Mouse (Mus musculus) lung, postnatal 0 days (tissue): ENCODE results near the gene Otud7a. TPM values are rescaled to one million over a fixed set of nuclear protein-coding genes. Genes with fewer than 3 reads are reported as not detected.
A peak's percentile ranks its signal among the peaks of the same experiment; 100 is the strongest.

Experiments
- ATAC-seq: fragments of 200-750 bp; cut with Nextera tagmentation; 2 replicates; pipeline ENCODE4 v1.8.0; 2017; ENCODE audit warnings: moderate library complexity
- DNase-seq: peaks from one replicate; pipeline ENCODE4 v3.0.0-alpha.2; 2016; ENCODE audit warnings: low spot score
- H3K27ac ChIP-seq: fragments of 300-500 bp; sonication (generic); 2 replicates; pipeline ENCODE4 v1.5.1; 2014; ENCODE audit warnings: antibody characterized with exemption, mild to moderate bottlenecking, low read length, mixed read lengths
- H3K27me3 ChIP-seq: fragments of 300-500 bp; sonication (generic); replicated peaks from 2 replicates; pipeline ENCODE4 v1.6.1; 2014; ENCODE audit warnings: low read length, mixed read lengths; ENCODE audit not compliant: insufficient read depth
- H3K36me3 ChIP-seq: fragments of 300-500 bp; sonication (generic); 2 replicates; pipeline ENCODE4 v1.6.1; 2014; ENCODE audit warnings: low read length, mixed read lengths; ENCODE audit not compliant: insufficient read depth
- H3K4me1 ChIP-seq: fragments of 300-500 bp; sonication (generic); 2 replicates; pipeline ENCODE4 v1.6.1; 2014; ENCODE audit warnings: antibody characterized with exemption, low read depth, low read length, mixed read lengths; ENCODE audit not compliant: insufficient read depth
- H3K4me2 ChIP-seq: fragments of 300-500 bp; sonication (generic); replicated peaks from 2 replicates; pipeline ENCODE4 v1.6.1; 2014; ENCODE audit warnings: low read depth, mild to moderate bottlenecking, low read length, moderate library complexity, mixed read lengths
- H3K4me3 ChIP-seq: fragments of 300-500 bp; sonication (generic); 2 replicates; pipeline ENCODE4 v1.5.1; 2014; ENCODE audit warnings: low read depth, low read length
- H3K9ac ChIP-seq: fragments of 300-500 bp; sonication (generic); replicated peaks from 2 replicates; pipeline ENCODE4 v1.6.1; 2014; ENCODE audit warnings: low read depth, mild to moderate bottlenecking
- H3K9me3 ChIP-seq: fragments of 300-500 bp; sonication (generic); 2 replicates; pipeline ENCODE4 v1.6.1; 2016; ENCODE audit warnings: low read length, mixed read lengths
- CTCF ChIP-seq: IDR thresholded peaks from 2 replicates; pipeline ENCODE4 v1.5.1; 2016; ENCODE audit warnings: antibody characterized with exemption, mild to moderate bottlenecking
- EP300 ChIP-seq: IDR thresholded peaks from 2 replicates; pipeline ENCODE4 v1.6.1; 2016; ENCODE audit warnings: antibody characterized with exemption, mild to moderate bottlenecking, control low read depth
- WGBS: fragments of 180-500 bp; shearing (Covaris S2); extraction: QIAGEN DNeasy Blood & Tissue Kit; methylation state at CpG from one replicate; pipeline ENCODE4 v1.1.7; 2014; 5-methylcytosine and 5-hydroxymethylcytosine counted together
- polyA plus RNA-seq: library from polyadenylated mRNA; unstranded; fragments of >200 nt; fragmentation: Nextera tagmentation; extraction: Ambion mirVana; gene quantifications from 2 replicates; pipeline ENCODE4 v1.2.1, GENCODE M21; 2015

Otud7a gene
- 0.07 and 0.11 TPM in 2 replicates for polyA plus RNA-seq

GRCm38 (mm10) chr7:63444484-63445345, at the start of gene Otud7a:
Gene Otud7a (plus strand): TSS chr7:63444751.
- under 1% methylated on average over 67 of the region's 123 CpGs for WGBS
- no peak within 1 kb of the TSS for H3K9ac ChIP-seq
- no peaks in the 10 kb centered on the region for H3K4me1 ChIP-seq
- H3K27ac ChIP-seq = no peak within 1 kb of the TSS
- peak; percentile 38; the same call in 1 of the 2 replicates for ATAC-seq
- peak within 1 kb of the TSS; percentile 82 for H3K4me2 ChIP-seq
- H3K9me3 ChIP-seq = no peaks in the 10 kb centered on the region
- peaks cover 17% of the 10 kb centered on the region; the same call in 1 of the 2 replicates for H3K27me3 ChIP-seq
- DNase-seq = peak; percentile 9
- H3K4me3 ChIP-seq = peak within 1 kb of the TSS; percentile 49
- H3K36me3 ChIP-seq = no peaks in the 10 kb centered on the region
- no peak for TF ChIP-seq CTCF
- no peak for TF ChIP-seq EP300

- Histone ChIP-seq H3K4me3 (no peak overlapping the region), H3K36me3 (no peaks in the 10 kb centered on the region), H3K27me3 (no peaks in the 10 kb centered on the region), H3K27ac (no peak overlapping the region), H3K4me1 (no peaks in the 10 kb centered on the region), H3K9me3 (no peaks in the 10 kb centered on the region), H3K4me2 (no peak overlapping the region), H3K9ac (no peak overlapping the region)
- ATAC-seq (no peak), DNase-seq (no peak)
- no peak for TF ChIP-seq CTCF
- no peak for TF ChIP-seq EP300
Measured at GRCm38 (mm10) chr7:63405988-63406387, 38.6 kb upstream of the Otud7a start.

GRCm38 (mm10) chr7:63445346-63445700, 772 bp downstream of the Otud7a start:
- Histone ChIP-seq H3K9ac (no peak overlapping the region), H3K4me1 (no peaks in the 10 kb centered on the region), H3K36me3 (no peaks in the 10 kb centered on the region), H3K9me3 (no peaks in the 10 kb centered on the region), H3K4me3 (peak overlapping the region; percentile 49; the same call in 1 of the 2 replicates), H3K27ac (no peak overlapping the region), H3K27me3 (peaks cover 17% of the 10 kb centered on the region; the same call in 1 of the 2 replicates), H3K4me2 (peak overlapping the region; percentile 82)
- no peak for DNase-seq
- 25% methylated on average over 10 of the region's 10 CpGs for WGBS
- no peak for ATAC-seq
- no peak for TF ChIP-seq EP300
- TF ChIP-seq CTCF = no peak

- H3K36me3 ChIP-seq = no peaks in the 10 kb centered on the region
- no peaks in the 10 kb centered on the region for H3K4me1 ChIP-seq
- no peak overlapping the region for H3K27ac ChIP-seq
- no peak overlapping the region for H3K4me2 ChIP-seq
- no peak for DNase-seq
- ATAC-seq = no peak
- TF ChIP-seq EP300 (no peak), CTCF (no peak)
- H3K27me3 ChIP-seq = peaks cover 17% of the 10 kb centered on the region; the same call in 1 of the 2 replicates
- no peak overlapping the region for H3K4me3 ChIP-seq
- H3K9ac ChIP-seq = no peak overlapping the region
- no peaks in the 10 kb centered on the region for H3K9me3 ChIP-seq
- 16% methylated on average over 1 of the region's 1 CpGs for WGBS
Measured at GRCm38 (mm10) chr7:63446951-63447350, 2.4 kb downstream of the Otud7a start.

GRCm38 (mm10) chr7:63455228-63455627, 10.7 kb downstream of the Otud7a start:
- TF ChIP-seq CTCF (no peak), EP300 (no peak)
- Histone ChIP-seq H3K36me3 (no peaks in the 10 kb centered on the region), H3K4me2 (no peak overlapping the region), H3K27me3 (no peaks in the 10 kb centered on the region), H3K27ac (no peak overlapping the region), H3K4me3 (no peak overlapping the region), H3K9me3 (no peaks in the 10 kb centered on the region), H3K4me1 (no peaks in the 10 kb centered on the region), H3K9ac (no peak overlapping the region)
- DNase-seq (no peak), ATAC-seq (no peak)
- WGBS = 66% methylated on average over 3 of the region's 3 CpGs

- Histone ChIP-seq H3K4me3 (no peak overlapping the region), H3K9ac (no peak overlapping the region), H3K36me3 (no peaks in the 10 kb centered on the region), H3K9me3 (no peaks in the 10 kb centered on the region), H3K27me3 (no peaks in the 10 kb centered on the region), H3K4me1 (no peaks in the 10 kb centered on the region), H3K27ac (no peak overlapping the region), H3K4me2 (no peak overlapping the region)
- ATAC-seq = no peak
- 50% methylated on average over 2 of the region's 2 CpGs for WGBS
- no peak for DNase-seq
- no peak for TF ChIP-seq CTCF
- TF ChIP-seq EP300 = no peak
Measured at GRCm38 (mm10) chr7:63462234-63462633, 17.7 kb downstream of the Otud7a start.
